Mouse (Mus musculus) spleen, adult 2 months (tissue): Measurements from ENCODE around the gene Olfr588-ps1. TPM values are rescaled to one million over a fixed set of nuclear protein-coding genes. Genes with fewer than 3 reads are reported as not detected.
"Not testable (repeated sequence)": the region's sequence is repeated elsewhere in the genome, so short reads cannot be mapped to it uniquely, and the experiment has no call there.

Source experiments
- DNase-seq, 2 experiments: peaks; one replicate each; pipeline versions ENCODE4 v3.0.0 to v3.0.0-alpha.2; 2012 to 2021; ENCODE audit warnings: low spot score in 2 of 2, low read depth in 1 of 2
- H3K27ac ChIP-seq: fragments of 200-500 bp; 2 replicates; pipeline ENCODE4 v1.5.1; 2012; ENCODE audit warnings: low read length, inconsistent platforms; ENCODE audit not compliant: insufficient read depth
- H3K27me3 ChIP-seq: fragments of 200-500 bp; 2 replicates; pipeline ENCODE4 v1.6.1; 2012; ENCODE audit warnings: mild to moderate bottlenecking, moderate library complexity, low read length, inconsistent platforms; ENCODE audit not compliant: control insufficient read depth, insufficient read depth
- H3K36me3 ChIP-seq: fragments of 200-500 bp; 2 replicates; pipeline ENCODE4 v1.6.1; 2012; ENCODE audit warnings: mild to moderate bottlenecking, low read length, inconsistent platforms; ENCODE audit not compliant: control insufficient read depth, insufficient read depth
- H3K4me1 ChIP-seq: fragments of 200-500 bp; 2 replicates; pipeline ENCODE4 v1.6.1; 2011; ENCODE audit warnings: inconsistent platforms; ENCODE audit not compliant: control insufficient read depth, insufficient read depth, insufficient read length
- H3K4me3 ChIP-seq: fragments of 200-500 bp; 2 replicates; pipeline ENCODE4 v1.5.1; 2011; ENCODE audit warnings: mild to moderate bottlenecking, inconsistent platforms; ENCODE audit not compliant: insufficient read depth, insufficient read length; ENCODE audit errors: extremely low read depth
- CTCF ChIP-seq: fragments of 200-500 bp; IDR thresholded peaks from 2 replicates; pipeline ENCODE4 v1.5.1; 2011; ENCODE audit warnings: mild to moderate bottlenecking, inconsistent platforms; ENCODE audit not compliant: insufficient read depth, insufficient read length, insufficient replicate concordance; ENCODE audit errors: extremely low read depth
- POLR2A ChIP-seq: fragments of 200-500 bp; IDR thresholded peaks from 2 replicates; pipeline ENCODE4 v1.6.1; 2011; ENCODE audit warnings: low read depth, low read length, inconsistent platforms
- WGBS: fragments of 180-500 bp; shearing (Covaris S2); methylation state at CpG from one replicate; pipeline ENCODE4 v1.1.7; 2018; 5-methylcytosine and 5-hydroxymethylcytosine counted together
- polyA plus RNA-seq: library from polyadenylated mRNA; depleted of rRNA; stranded (reverse); fragments of >200 nt; gene quantifications from 2 replicates; pipeline ENCODE4 v1.2.3, GENCODE M21; 2012; rRNA removed

The Olfr588-ps1 gene
- not detected in 2 replicates for polyA plus RNA-seq

DNA sequence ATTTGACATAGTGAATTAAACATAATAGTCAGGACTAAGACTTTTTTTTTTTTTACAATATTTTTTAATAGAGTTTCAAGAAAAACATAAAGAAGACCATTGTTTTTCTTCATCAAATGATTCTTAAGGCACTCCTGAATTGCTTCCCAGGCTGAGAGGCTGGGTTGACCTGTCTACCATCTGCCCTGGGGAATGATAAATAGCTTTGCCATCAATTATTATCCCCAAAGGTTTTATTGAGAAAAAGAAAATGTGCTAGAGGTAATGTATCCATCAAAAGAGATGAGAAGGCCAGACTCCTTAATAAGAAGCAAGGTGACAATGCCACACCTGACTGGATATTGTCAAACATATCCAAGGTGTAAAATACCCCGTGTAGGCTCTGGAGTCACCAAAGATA lies at the start of gene Olfr588-ps1:
TSS of gene Olfr588-ps1 (plus strand) at position 301 of the 400 bp plus-strand sequence.
- H3K4me1 ChIP-seq = no peaks in the 10 kb centered on the region
- no peaks in the 10 kb centered on the region for H3K27me3 ChIP-seq
- WGBS = 77% methylated on average over 1 of the region's 1 CpGs
- H3K4me3 ChIP-seq = no peak within 1 kb of the TSS
- TF ChIP-seq CTCF (no peak), POLR2A (no peak)
- no peak for DNase-seq
- H3K27ac ChIP-seq = no peak within 1 kb of the TSS
- no peaks in the 10 kb centered on the region for H3K36me3 ChIP-seq

DNA sequence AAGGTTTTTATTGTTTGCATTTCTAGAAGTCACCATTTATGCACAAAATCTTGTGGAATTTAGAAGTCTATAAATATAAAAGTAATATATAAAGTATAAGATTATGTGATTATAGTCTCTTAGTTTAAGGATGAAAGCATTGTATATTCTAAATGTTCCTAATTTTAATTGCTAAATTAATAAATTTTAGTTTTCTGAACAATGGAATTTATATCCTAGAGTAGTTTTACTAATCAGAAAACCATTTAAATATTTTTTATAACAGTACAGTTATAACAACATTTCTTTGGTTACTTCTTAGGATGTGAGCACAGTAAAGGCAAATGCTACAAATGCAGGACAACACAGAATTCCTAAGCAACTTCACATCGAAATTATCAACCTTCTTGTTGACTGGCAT lies 43.3 kb upstream of the Olfr588-ps1 start, which contains the start of gene Olfr585:
TSS of gene Olfr585 (plus strand) at position 301 of the 400 bp plus-strand sequence.
- no peaks in the 10 kb centered on the region for H3K4me1 ChIP-seq
- DNase-seq = no peak
- no peak for TF ChIP-seq POLR2A
- H3K4me3 ChIP-seq = no peak within 1 kb of the TSS
- 90% methylated on average over 1 of the region's 1 CpGs for WGBS
- no peaks in the 10 kb centered on the region for H3K36me3 ChIP-seq
- H3K27ac ChIP-seq = no peak within 1 kb of the TSS
- H3K27me3 ChIP-seq = no peaks in the 10 kb centered on the region

DNA sequence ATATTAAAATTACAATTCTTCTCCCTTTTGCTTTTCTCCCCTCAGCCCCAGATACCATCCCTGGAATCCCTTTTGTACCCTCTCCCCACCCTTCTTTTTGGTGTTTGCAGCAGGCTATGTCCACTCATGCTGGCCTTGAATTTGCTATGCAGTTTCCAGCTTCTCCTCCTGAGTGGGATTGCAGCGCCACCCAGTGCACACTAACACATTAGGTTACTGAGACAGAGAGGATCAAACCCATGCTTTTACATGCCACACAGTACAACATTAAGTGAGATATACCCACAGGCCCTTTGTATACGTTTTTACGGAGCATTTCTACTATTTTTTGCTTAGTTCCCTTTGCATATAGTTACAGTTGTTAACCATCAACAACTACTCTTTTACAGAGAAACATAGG lies 21.3 kb upstream of the Olfr588-ps1 start:
- no peak for DNase-seq
- no peak for TF ChIP-seq POLR2A
- TF ChIP-seq CTCF = no peak
- WGBS = 64% methylated on average over 3 of the region's 3 CpGs
- Histone ChIP-seq H3K4me3 (no peak overlapping the region), H3K36me3 (no peaks in the 10 kb centered on the region), H3K4me1 (no peaks in the 10 kb centered on the region), H3K27ac (no peak overlapping the region), H3K27me3 (no peaks in the 10 kb centered on the region)

DNA sequence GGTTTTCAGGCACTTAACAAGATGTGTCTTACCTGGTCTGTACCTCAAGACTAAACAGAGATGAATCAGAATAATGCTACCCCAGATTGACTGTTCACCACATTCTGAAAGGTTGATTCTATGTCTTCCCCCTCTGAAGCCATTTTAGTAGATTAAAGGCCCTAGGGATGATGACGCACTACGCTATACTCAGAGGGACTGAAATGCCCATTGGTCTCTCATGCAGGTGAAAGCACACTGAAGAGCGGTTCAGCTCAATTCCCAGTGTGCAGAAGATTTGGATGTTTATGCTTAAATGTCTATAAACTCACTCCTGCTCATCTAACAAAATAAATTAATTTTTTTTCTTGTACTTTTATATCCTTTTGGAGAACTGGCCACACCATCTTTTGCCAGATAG lies 15.1 kb upstream of the Olfr588-ps1 start, which contains the start of gene Olfr586:
TSS of gene Olfr586 (minus strand) at position 101 of the 400 bp plus-strand sequence.
- DNase-seq = no peak
- no peaks in the 10 kb centered on the region for H3K27me3 ChIP-seq
- no peaks in the 10 kb centered on the region for H3K4me1 ChIP-seq
- no peaks in the 10 kb centered on the region for H3K36me3 ChIP-seq
- no peak for TF ChIP-seq CTCF
- no peak for TF ChIP-seq POLR2A
- 88% methylated on average over 3 of the region's 3 CpGs for WGBS
- no peak within 1 kb of the TSS for H3K27ac ChIP-seq
- no peak within 1 kb of the TSS for H3K4me3 ChIP-seq

DNA sequence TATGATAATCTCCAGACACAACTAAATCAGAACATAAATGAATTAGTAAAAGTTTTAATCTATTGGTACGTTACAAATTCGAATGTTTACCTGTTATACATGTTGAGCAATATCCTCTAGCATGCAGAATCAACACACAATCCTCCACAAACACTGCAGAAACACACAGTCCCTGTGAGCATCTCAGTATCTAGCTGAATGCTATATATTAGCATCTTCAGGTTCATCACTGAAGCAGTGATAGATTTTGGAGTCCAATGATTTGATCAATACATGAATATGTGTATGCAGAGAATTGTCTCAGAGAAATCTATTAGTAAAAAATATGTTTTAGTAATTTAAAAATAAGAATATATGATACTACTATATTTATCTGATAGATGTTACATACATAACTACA lies 15.6 kb downstream of the Olfr588-ps1 start, which contains the start of gene Olfr589:
TSS of gene Olfr589 (minus strand) at position 101 of the 400 bp plus-strand sequence.
- no peaks in the 10 kb centered on the region for H3K36me3 ChIP-seq
- H3K27me3 ChIP-seq = no peaks in the 10 kb centered on the region
- no peaks in the 10 kb centered on the region for H3K4me1 ChIP-seq
- DNase-seq = no peak
- H3K4me3 ChIP-seq = no peak within 1 kb of the TSS
- H3K27ac ChIP-seq = no peak within 1 kb of the TSS
- TF ChIP-seq POLR2A (no peak), CTCF (no peak)
- 55% methylated on average over 2 of the region's 2 CpGs for WGBS

DNA sequence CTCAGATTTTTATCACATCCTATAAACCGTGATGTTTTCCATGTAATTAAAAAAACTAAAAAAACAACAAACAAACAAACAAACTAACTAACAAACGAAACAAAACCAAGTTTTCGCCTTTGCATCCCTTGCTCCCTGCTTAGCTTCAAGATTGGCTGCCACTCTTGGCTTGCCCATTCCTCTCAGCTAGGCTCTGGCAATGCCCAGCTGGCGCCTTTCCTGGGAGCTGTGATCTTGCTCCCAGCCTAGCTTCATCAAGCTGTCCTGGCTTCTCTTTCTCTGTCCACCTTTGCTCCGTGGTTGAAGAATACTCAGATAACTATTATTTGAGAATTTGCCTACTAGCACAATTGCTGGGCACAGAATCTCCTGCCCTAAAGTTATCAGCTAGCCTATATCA lies 29.0 kb downstream of the Olfr588-ps1 start:
- no peak for DNase-seq
- Histone ChIP-seq H3K27me3 (no peaks in the 10 kb centered on the region), H3K27ac (no peak overlapping the region), H3K4me1 (no peaks in the 10 kb centered on the region), H3K4me3 (no peak overlapping the region), H3K36me3 (no peaks in the 10 kb centered on the region)
- WGBS = 69% methylated on average over 5 of the region's 5 CpGs
- TF ChIP-seq POLR2A (no peak), CTCF (no peak)

DNA sequence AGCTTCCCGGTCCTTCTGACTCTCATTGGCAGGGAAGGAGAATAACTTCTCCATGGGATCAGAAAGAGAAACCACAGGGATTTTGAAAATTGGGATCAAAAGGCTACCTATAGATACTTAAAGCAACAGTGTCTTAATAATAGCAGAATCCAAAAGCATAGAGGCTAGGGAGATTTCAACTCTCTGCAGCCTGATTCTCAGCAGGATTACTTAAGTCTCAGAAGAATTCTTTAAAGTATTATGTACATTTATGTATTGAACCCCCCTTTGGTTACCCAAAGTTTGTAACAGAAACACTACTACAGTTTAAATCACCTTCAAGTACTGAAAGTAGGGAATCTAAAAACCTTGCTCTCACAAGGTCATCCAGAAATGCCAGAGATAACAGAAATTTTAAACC lies 37.6 kb downstream of the Olfr588-ps1 start, which contains the start of gene Olfr591:
TSS of gene Olfr591 (minus strand) at position 101 of the 400 bp plus-strand sequence.
- no peaks in the 10 kb centered on the region for H3K4me1 ChIP-seq
- H3K4me3 ChIP-seq = no peak within 1 kb of the TSS
- 84% methylated on average over 1 of the region's 1 CpGs for WGBS
- no peaks in the 10 kb centered on the region for H3K36me3 ChIP-seq
- TF ChIP-seq CTCF = no peak
- no peak for TF ChIP-seq POLR2A
- no peaks in the 10 kb centered on the region for H3K27me3 ChIP-seq
- DNase-seq = no peak
- H3K27ac ChIP-seq = no peak within 1 kb of the TSS

DNA sequence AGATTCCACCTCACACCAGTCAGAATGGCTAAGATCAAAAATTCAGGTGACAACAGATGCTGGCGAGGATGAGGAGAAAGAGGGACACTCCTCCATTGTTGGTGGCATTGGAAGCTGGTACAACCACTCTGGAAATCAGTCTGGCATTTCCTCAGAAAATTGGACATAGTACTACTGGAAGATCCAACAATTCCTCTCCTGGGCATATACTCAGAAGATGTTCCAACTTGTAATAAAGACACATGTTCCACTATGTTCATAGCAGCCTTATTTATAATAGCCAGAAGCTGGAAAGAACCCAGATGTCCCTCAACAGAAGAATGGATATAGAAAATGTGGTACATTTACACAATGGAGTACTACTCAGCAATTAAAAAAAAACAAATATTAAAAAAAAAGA lies 43.8 kb downstream of the Olfr588-ps1 start, which contains the start of gene Olfr592:
TSS of gene Olfr592 (plus strand) at position 301 of the 400 bp plus-strand sequence.
- 74% methylated on average over 1 of the region's 1 CpGs for WGBS

More for the DNA sequence above, 43.8 kb downstream of the Olfr588-ps1 start, which contains the start of gene Olfr592:
- H3K27me3 ChIP-seq, H3K36me3 ChIP-seq, H3K4me1 ChIP-seq, H3K4me3 ChIP-seq, DNase-seq, H3K27ac ChIP-seq: not testable (repeated sequence)
